Mouse (Mus musculus) ES-CJ7 (cell line): ENCODE data around the gene Cpn2.

Source experiments
- DNase-seq: peaks from one replicate; pipeline ENCODE4 v3.0.0; 2011; ENCODE audit warnings: low read depth, low spot score

The Cpn2 gene

GRCm38 (mm10) chr16:30267359-30267758 lies at the start of gene Cpn2:
Cpn2 (minus strand) TSS chr16:30267499.
- no peak for DNase-seq

- peak; percentile 36 for DNase-seq
Observed at GRCm38 (mm10) chr16:30314236-30314635, 46.9 kb upstream of the Cpn2 start.

GRCm38 (mm10) chr16:30310647-30311046 lies 43.3 kb upstream of the Cpn2 start, which contains the start of gene Gp5:
Gp5 (minus strand) TSS chr16:30310779.
- no peak for DNase-seq

- DNase-seq, result no peak
Observed at GRCm38 (mm10) chr16:30310171-30310515, 42.8 kb upstream of the Cpn2 start.

- DNase-seq, result peak; percentile 42
Observed at GRCm38 (mm10) chr16:30309395-30310170, 42.3 kb upstream of the Cpn2 start.

- DNase-seq, result peak; percentile 51
Observed at GRCm38 (mm10) chr16:30308616-30309394, 41.5 kb upstream of the Cpn2 start.

GRCm38 (mm10) chr16:30307961-30308615 lies 40.8 kb upstream of the Cpn2 start:
- DNase-seq, result no peak

GRCm38 (mm10) chr16:30307306-30307705 lies 40.0 kb upstream of the Cpn2 start:
- no peak for DNase-seq

GRCm38 (mm10) chr16:30306102-30306501 lies 38.8 kb upstream of the Cpn2 start:
- DNase-seq, result no peak

GRCm38 (mm10) chr16:30304236-30304635 lies 36.9 kb upstream of the Cpn2 start:
- DNase-seq, result no peak

- DNase-seq, result no peak
Observed at GRCm38 (mm10) chr16:30303411-30303810, 36.1 kb upstream of the Cpn2 start.

GRCm38 (mm10) chr16:30302686-30303085 lies 35.4 kb upstream of the Cpn2 start:
- DNase-seq, result no peak

- DNase-seq, result no peak
Observed at GRCm38 (mm10) chr16:30299711-30300277, 32.5 kb upstream of the Cpn2 start.

GRCm38 (mm10) chr16:30297450-30297849 lies 30.2 kb upstream of the Cpn2 start:
- no peak for DNase-seq

GRCm38 (mm10) chr16:30296601-30297275 lies 29.4 kb upstream of the Cpn2 start:
- no peak for DNase-seq

- no peak for DNase-seq
Observed at GRCm38 (mm10) chr16:30295106-30295505, 27.8 kb upstream of the Cpn2 start.

GRCm38 (mm10) chr16:30290436-30290835 lies 23.1 kb upstream of the Cpn2 start:
- DNase-seq, result no peak

GRCm38 (mm10) chr16:30285701-30286100 lies 18.4 kb upstream of the Cpn2 start:
- peak; percentile 80 for DNase-seq

- peak; percentile 78 for DNase-seq
Observed at GRCm38 (mm10) chr16:30283743-30284337, 16.5 kb upstream of the Cpn2 start.

- peak; percentile 60 for DNase-seq
Observed at GRCm38 (mm10) chr16:30282844-30283495, 15.7 kb upstream of the Cpn2 start, which contains the start of gene Lrrc15. Lrrc15 (minus strand) TSS chr16:30283256.
